Mouse (Mus musculus): ENCODE results near the gene Creb3.

GRCm38 (mm10) chr4:43513300-43513699 is 48.8 kb upstream of the Creb3 start:
- TF ChIP-seq CTCF (conservative IDR thresholded peaks at IDR 0.05; ENCODE audit: low read length) (no peak), POU5F1 (IDR thresholded peaks at IDR 0.05; ENCODE audit: borderline replicate concordance, low read length) (no peak), NANOG (IDR thresholded peaks at IDR 0.05; ENCODE audit: borderline replicate concordance, low read length) (no peak)
